Mouse (Mus musculus): ENCODE results near the gene Olfr56.

- TF ChIP-seq POLR2A (IDR thresholded peaks at IDR 0.05; ENCODE audit: control insufficient read depth, extremely low read depth, insufficient read depth, low read length, poor library complexity) (no peak), CTCF (IDR thresholded peaks at IDR 0.05; ENCODE audit: borderline replicate concordance, control insufficient read depth, extremely low read depth, insufficient read depth, low read length, poor library complexity) (no peak)
Observed at GRCm38 (mm10) chr11:49090551-49090950, 111.9 kb downstream of the Olfr56 start.
